Mouse (Mus musculus) granulocyte monocyte progenitor cell, adult 5-6 weeks (primary cell): ENCODE data around the gene Smg6. TPM values are rescaled to one million over a fixed set of nuclear protein-coding genes. Genes with fewer than 3 reads are reported as not detected.

Experiments
- ATAC-seq: replicated peaks from 2 replicates; pipeline ENCODE4 v1.8.0; 2016; ENCODE audit warnings: mild to moderate bottlenecking, moderate TSS enrichment, inconsistent platforms; ENCODE audit not compliant: poor library complexity, severe bottlenecking
- total RNA-seq, 2 experiments: library from RNA; stranded (forward) in 1 of 2; stranded (reverse) in 1 of 2; fragments of 200-712, 200-1000 nt in 1 of 2; fragments of >200 nt in 1 of 2; fragmentation: Nextera tagmentation in 1 of 2; gene quantifications; 2 replicates each; pipeline ENCODE4 v1.2.3; 2014 to 2017

Gene Smg6
- total RNA-seq, 2 experiments from 2014 or later: 26.1 to 26.8 TPM

GRCm38 (mm10) chr11:75083031-75083430 is 157.4 kb downstream of the Smg6 start:
- ATAC-seq: no peak

- peak; percentile 96 for ATAC-seq
These were observed 166.5 kb downstream of the Smg6 start for GRCm38 (mm10) chr11:75092159-75092558.

- peak; percentile 64 for ATAC-seq
These were observed 167.0 kb downstream of the Smg6 start for GRCm38 (mm10) chr11:75092656-75093055.

- no peak for ATAC-seq
These were observed 169.1 kb downstream of the Smg6 start for GRCm38 (mm10) chr11:75094759-75095158.

- ATAC-seq: no peak
These were observed 177.2 kb downstream of the Smg6 start for GRCm38 (mm10) chr11:75102763-75103339.

GRCm38 (mm10) chr11:75106614-75107013 is 181.0 kb downstream of the Smg6 start:
- ATAC-seq: peak; percentile 87

GRCm38 (mm10) chr11:75108909-75109308 is 183.3 kb downstream of the Smg6 start:
- no peak for ATAC-seq

GRCm38 (mm10) chr11:75116379-75116778 is 190.8 kb downstream of the Smg6 start:
- peak; percentile 77 for ATAC-seq

GRCm38 (mm10) chr11:75118141-75118540 is 192.5 kb downstream of the Smg6 start:
- no peak for ATAC-seq

- no peak for ATAC-seq
These were observed 193.7 kb downstream of the Smg6 start for GRCm38 (mm10) chr11:75119298-75119697.

GRCm38 (mm10) chr11:75119841-75120240 is 194.2 kb downstream of the Smg6 start:
- ATAC-seq: no peak

GRCm38 (mm10) chr11:75121348-75121747 is 195.7 kb downstream of the Smg6 start:
- ATAC-seq: no peak

GRCm38 (mm10) chr11:75124406-75124805 is 198.8 kb downstream of the Smg6 start:
- no peak for ATAC-seq

GRCm38 (mm10) chr11:75126384-75126783 is 200.8 kb downstream of the Smg6 start:
- ATAC-seq: no peak

- no peak for ATAC-seq
These were observed 203.9 kb downstream of the Smg6 start for GRCm38 (mm10) chr11:75129481-75129880.

- ATAC-seq: peak; percentile 73
These were observed 205.7 kb downstream of the Smg6 start for GRCm38 (mm10) chr11:75131300-75131699.

GRCm38 (mm10) chr11:75132278-75132677 is 206.7 kb downstream of the Smg6 start:
- no peak for ATAC-seq

GRCm38 (mm10) chr11:75133391-75133790 is 207.8 kb downstream of the Smg6 start:
- ATAC-seq: no peak

- ATAC-seq: no peak
These were observed 208.3 kb downstream of the Smg6 start for GRCm38 (mm10) chr11:75133951-75134350.

GRCm38 (mm10) chr11:75134485-75135068 is 209.0 kb downstream of the Smg6 start:
- ATAC-seq: no peak

- no peak for ATAC-seq
These were observed 209.7 kb downstream of the Smg6 start for GRCm38 (mm10) chr11:75135358-75135757.

GRCm38 (mm10) chr11:75136666-75137398 is 211.2 kb downstream of the Smg6 start:
- ATAC-seq: peak; percentile 95
